Mouse (Mus musculus) midbrain, postnatal 0 days (tissue): ENCODE measurements at regions not wholly inside any gene's neighbourhood (a gene's known extent, or its start where the extent isn't known, plus 50 kb on each side); places are given as distances from the start of the nearest gene placed in this dataset.

Source experiments
- ATAC-seq: fragments of 200-750 bp; cut with Nextera tagmentation; 2 replicates; pipeline ENCODE4 v1.8.0; 2017; ENCODE audit warnings: moderate number of reproducible peaks, mild to moderate bottlenecking, moderate TSS enrichment, moderate library complexity; ENCODE audit not compliant: low FRiP score
- DNase-seq: peaks from one replicate; pipeline ENCODE4 v3.0.0-alpha.2; 2015; ENCODE audit warnings: low spot score
- H3K27ac ChIP-seq: fragments of 300-500 bp; sonication (generic); 2 replicates; pipeline ENCODE4 v1.5.1; 2014; ENCODE audit warnings: low read depth, mild to moderate bottlenecking, low read length, mixed read lengths
- H3K27me3 ChIP-seq: fragments of 300-500 bp; sonication (generic); 2 replicates; pipeline ENCODE4 v1.6.1; 2014; ENCODE audit warnings: low read length, control low read depth, mixed read lengths; ENCODE audit not compliant: insufficient read depth
- H3K36me3 ChIP-seq: fragments of 300-500 bp; sonication (generic); 2 replicates; pipeline ENCODE4 v1.6.1; 2014; ENCODE audit warnings: low read length, control low read depth, mixed read lengths; ENCODE audit not compliant: insufficient read depth
- H3K4me1 ChIP-seq: fragments of 300-500 bp; sonication (generic); 2 replicates; pipeline ENCODE4 v1.6.1; 2014; ENCODE audit warnings: mild to moderate bottlenecking, control low read depth, antibody characterized with exemption, low read length, mixed read lengths; ENCODE audit not compliant: insufficient read depth
- H3K4me2 ChIP-seq: fragments of 300-500 bp; sonication (generic); 2 replicates; pipeline ENCODE4 v1.6.1; 2014; ENCODE audit warnings: low read depth, mild to moderate bottlenecking, low read length, mixed read lengths; ENCODE audit not compliant: poor library complexity, severe bottlenecking
- H3K4me3 ChIP-seq: fragments of 300-500 bp; sonication (generic); 2 replicates; pipeline ENCODE4 v1.5.1; 2014; ENCODE audit warnings: low read depth, mild to moderate bottlenecking, low read length, moderate library complexity
- H3K9ac ChIP-seq: fragments of 300-500 bp; sonication (generic); replicated peaks from 2 replicates; pipeline ENCODE4 v1.6.1; 2014; ENCODE audit warnings: mild to moderate bottlenecking, low read length, moderate library complexity, mixed read lengths; ENCODE audit not compliant: poor library complexity, severe bottlenecking
- H3K9me3 ChIP-seq: fragments of 300-500 bp; sonication (generic); 2 replicates; pipeline ENCODE4 v1.6.1; 2016; ENCODE audit warnings: low read length, control low read depth
- CTCF ChIP-seq: IDR thresholded peaks from 2 replicates; pipeline ENCODE4 v1.5.1; 2016; ENCODE audit warnings: antibody characterized with exemption, mild to moderate bottlenecking
- WGBS: fragments of 180-500 bp; shearing (Covaris S2); extraction: QIAGEN DNeasy Blood & Tissue Kit; methylation state at CpG from one replicate; pipeline ENCODE4 v1.1.7; 2014; 5-methylcytosine and 5-hydroxymethylcytosine counted together

DNA sequence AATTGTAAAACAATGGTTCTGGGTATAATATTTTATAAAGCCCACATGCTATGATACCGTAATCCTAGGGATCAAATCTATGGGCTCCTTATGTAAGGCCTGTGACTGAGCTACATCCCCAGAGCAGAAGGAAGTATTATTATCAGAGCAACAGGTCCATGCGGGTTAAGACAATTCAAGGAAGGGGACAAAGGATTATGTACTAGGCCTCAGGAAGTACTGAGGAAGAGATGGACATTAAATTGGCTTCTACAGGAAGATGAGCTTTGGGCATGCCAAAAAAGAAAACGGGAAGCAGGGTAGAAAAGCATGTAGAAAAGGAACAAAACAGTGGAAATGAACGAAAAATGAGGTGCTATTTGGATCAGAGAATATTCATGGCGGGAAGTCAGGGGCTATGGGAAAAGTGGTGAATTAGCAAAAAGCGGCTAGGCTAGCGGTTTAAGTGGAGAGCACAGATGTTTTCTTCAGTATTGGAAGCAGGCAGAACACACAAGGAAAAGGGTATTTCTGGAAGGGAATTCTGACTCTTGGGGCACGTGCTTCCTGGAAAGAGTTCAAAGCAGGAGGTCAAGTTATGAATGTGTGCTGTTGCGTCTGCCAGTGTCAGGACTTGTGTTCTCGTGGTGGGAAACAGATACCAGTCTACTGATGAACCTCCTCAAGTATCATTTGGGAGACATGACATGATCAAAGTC is 80.9 kb upstream of the Csl start:
- Histone ChIP-seq H3K4me3 (no peak overlapping the region), H3K36me3 (no peaks in the 10 kb centered on the region), H3K27me3 (no peaks in the 10 kb centered on the region), H3K4me1 (no peaks in the 10 kb centered on the region), H3K9ac (no peak overlapping the region), H3K4me2 (no peak overlapping the region), H3K27ac (no peak overlapping the region), H3K9me3 (no peaks in the 10 kb centered on the region)
- ATAC-seq (no peak), DNase-seq (no peak)
- no peak for TF ChIP-seq CTCF
- 86% methylated on average over 10 of the region's 10 CpGs for WGBS

DNA sequence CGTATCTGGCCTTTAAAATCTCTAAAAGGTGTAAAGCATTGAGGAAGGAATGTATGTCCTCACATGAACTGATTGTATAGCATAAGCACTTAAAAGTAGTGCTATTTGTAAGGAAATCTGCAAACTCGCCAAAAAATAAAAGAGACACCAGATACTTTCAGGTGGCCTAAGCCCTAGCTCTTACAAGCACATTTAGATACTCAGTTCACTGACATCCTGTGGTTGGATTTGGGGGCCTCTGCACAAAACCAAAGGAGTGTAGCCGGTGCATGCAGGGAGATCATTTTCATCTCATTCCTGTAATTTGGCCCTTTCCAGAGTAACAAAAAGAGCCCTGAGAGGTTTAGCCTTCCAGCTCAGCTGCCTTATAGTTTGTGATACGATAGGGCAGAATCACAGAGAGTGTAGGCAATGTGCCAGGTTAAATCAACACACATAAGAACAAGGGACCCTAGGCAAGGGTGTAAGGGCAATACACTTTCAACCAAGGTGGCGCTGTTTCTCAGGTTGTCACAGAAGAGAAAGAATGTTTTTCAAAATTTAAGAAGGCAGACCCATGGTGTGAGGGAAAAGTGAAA is 77.5 kb upstream of the Csl start:
- no peak overlapping the region for H3K4me3 ChIP-seq
- no peaks in the 10 kb centered on the region for H3K27me3 ChIP-seq
- ATAC-seq: no peak
- no peaks in the 10 kb centered on the region for H3K9me3 ChIP-seq
- no peak overlapping the region for H3K4me2 ChIP-seq
- DNase-seq: no peak
- no peaks in the 10 kb centered on the region for H3K36me3 ChIP-seq
- no peak overlapping the region for H3K9ac ChIP-seq
- WGBS: 75% methylated on average over 5 of the region's 5 CpGs
- TF ChIP-seq CTCF: no peak
- H3K4me1 ChIP-seq: no peaks in the 10 kb centered on the region; the same call in 1 of the 2 replicates
- no peak overlapping the region for H3K27ac ChIP-seq

DNA sequence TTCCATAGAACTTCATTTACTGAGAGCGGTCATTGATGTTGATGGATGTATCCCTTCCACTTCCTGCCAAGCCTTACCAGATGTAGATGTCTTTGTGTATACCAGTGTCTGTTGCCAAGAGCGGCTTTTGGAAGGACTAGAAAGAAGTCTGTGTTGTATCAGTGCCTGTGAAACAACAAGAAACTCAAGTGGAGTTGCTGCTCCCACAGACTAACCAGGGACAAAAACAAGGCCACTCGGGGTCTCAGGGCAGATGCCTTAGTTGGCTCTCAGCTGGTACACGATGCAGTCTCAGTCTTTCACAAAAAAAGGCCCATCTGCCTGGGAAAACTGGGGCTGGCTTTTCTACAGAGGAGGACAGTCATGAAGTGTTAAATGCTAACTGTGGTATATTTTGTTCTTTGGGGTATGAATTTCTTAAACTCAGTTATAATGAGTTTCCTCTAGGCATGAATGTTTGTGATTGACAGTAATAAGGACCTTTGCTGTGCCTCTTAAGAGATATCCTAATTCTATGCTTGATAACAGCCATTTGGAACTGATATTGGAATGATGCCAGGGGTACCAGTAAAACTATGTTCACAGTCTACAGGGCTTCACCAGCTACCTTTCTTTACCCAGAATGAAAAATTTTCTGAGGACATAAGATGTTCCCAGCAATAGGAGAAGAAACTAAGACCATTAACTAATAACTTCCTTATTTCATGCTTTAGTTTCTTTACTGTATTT is 75.6 kb upstream of the Csl start:
- H3K27me3 ChIP-seq: no peaks in the 10 kb centered on the region
- 74% methylated on average over 4 of the region's 4 CpGs for WGBS
- H3K36me3 ChIP-seq: no peaks in the 10 kb centered on the region
- peak; percentile 56 for DNase-seq
- TF ChIP-seq CTCF: no peak
- no peak overlapping the region for H3K27ac ChIP-seq
- 0 out of 2 replicates have a peak, but pooled peaks have one; percentile 16 for ATAC-seq
- H3K9me3 ChIP-seq: no peaks in the 10 kb centered on the region
- H3K4me3 ChIP-seq: no peak overlapping the region
- H3K4me2 ChIP-seq: no peak overlapping the region
- no peak overlapping the region for H3K9ac ChIP-seq
- H3K4me1 ChIP-seq: no peaks in the 10 kb centered on the region; the same call in 1 of the 2 replicates

DNA sequence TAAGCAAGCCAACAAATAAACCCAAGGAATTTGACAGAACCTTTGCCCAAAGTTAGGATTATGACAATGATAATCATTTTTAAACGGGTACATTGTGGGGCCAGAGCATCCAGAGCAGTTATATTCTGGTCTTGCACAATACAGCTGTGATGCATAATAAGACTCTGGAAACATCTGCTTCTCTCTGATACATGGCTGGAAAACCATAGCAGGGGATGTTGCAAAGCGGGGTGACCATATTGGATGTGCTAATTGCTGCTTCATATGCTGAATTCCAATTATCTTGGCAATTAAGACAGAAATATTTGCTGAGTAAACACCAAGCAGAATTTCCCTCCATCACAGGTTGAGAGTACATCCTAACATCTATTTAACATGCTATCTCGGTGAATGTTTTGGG is 70.5 kb upstream of the Csl start:
- H3K36me3 ChIP-seq: no peaks in the 10 kb centered on the region
- no peaks in the 10 kb centered on the region for H3K27me3 ChIP-seq
- no peak for DNase-seq
- no peak for ATAC-seq
- no peak overlapping the region for H3K9ac ChIP-seq
- WGBS: 87% methylated on average over 3 of the region's 3 CpGs
- H3K4me2 ChIP-seq: no peak overlapping the region
- no peak for TF ChIP-seq CTCF
- no peak overlapping the region for H3K27ac ChIP-seq
- no peaks in the 10 kb centered on the region; the same call in 1 of the 2 replicates for H3K4me1 ChIP-seq
- H3K9me3 ChIP-seq: no peaks in the 10 kb centered on the region
- H3K4me3 ChIP-seq: no peak overlapping the region

DNA sequence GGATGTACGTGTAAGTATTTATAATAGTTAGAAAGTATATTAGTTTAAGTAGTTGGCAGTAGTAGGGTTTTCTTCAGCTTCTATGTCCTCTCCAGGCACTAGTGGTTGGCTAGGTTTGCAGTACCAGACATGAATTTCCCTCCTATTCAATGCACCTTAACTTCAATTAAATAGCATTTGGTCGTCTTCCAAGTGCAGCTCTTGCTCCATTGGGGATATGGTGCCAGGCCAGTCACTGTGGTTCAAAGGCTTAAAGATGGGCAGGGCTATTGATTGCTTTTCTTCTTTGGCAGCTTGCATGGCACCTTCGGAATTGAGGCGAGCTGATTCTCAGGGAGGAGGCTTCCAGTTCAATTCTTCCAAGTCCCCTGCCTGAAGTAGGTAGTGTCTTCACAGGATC is 68.0 kb upstream of the Csl start:
- Histone ChIP-seq H3K4me3 (no peak overlapping the region), H3K4me1 (no peaks in the 10 kb centered on the region), H3K4me2 (no peak overlapping the region), H3K9me3 (no peaks in the 10 kb centered on the region), H3K36me3 (no peaks in the 10 kb centered on the region), H3K27ac (no peak overlapping the region), H3K9ac (no peak overlapping the region), H3K27me3 (no peaks in the 10 kb centered on the region)
- TF ChIP-seq CTCF: no peak
- DNase-seq (no peak), ATAC-seq (no peak)
- 84% methylated on average over 4 of the region's 4 CpGs for WGBS

DNA sequence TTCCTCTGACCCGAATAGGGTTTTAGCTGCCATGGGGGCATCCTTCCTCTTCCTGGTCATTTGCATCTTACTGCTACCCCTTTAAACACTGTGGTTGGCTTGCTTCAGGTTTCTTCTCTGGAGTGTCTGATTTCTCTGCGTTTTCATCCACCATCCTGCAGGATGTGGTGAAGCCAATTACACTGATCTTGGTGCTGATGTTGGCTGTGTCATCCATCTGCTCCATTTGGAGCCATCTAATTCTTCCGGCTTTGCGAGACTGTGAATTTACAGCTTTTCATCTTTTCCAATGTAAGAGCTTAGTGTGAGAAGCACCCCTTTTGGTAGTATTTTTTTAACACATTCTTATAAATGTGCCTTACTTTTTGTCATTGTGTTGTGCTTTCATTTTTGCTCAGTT is 66.4 kb upstream of the Csl start:
- TF ChIP-seq CTCF: no peak
- whole genome bisulfite sequencing: 88% methylated on average over 4 of the region's 4 CpGs

More for the DNA sequence above, 66.4 kb upstream of the Csl start:
- H3K27me3 ChIP-seq: no peaks in the 10 kb centered on the region
- ATAC-seq (no peak), DNase-seq (no peak)
- H3K27ac ChIP-seq: no peak overlapping the region
- no peaks in the 10 kb centered on the region for H3K9me3 ChIP-seq
- no peaks in the 10 kb centered on the region for H3K4me1 ChIP-seq
- no peaks in the 10 kb centered on the region for H3K36me3 ChIP-seq
- no peak overlapping the region for H3K9ac ChIP-seq
- H3K4me2 ChIP-seq: no peak overlapping the region
- no peak overlapping the region for H3K4me3 ChIP-seq
